Mouse (Mus musculus) thymus, adult 2 months (tissue): ENCODE measurements around the gene Arl15.

Experiments used
- CTCF ChIP-seq: fragments of 200-500 bp; IDR thresholded peaks from 2 replicates; pipeline ENCODE4 v1.5.1; 2012; ENCODE audit warnings: mild to moderate bottlenecking, control low read depth, low read length, moderate library complexity, borderline replicate concordance; ENCODE audit not compliant: control insufficient read depth, poor library complexity, insufficient read depth; ENCODE audit errors: extremely low read depth
- POLR2A ChIP-seq: fragments of 200-500 bp; IDR thresholded peaks from 2 replicates; pipeline ENCODE4 v1.6.1; 2012; ENCODE audit warnings: mild to moderate bottlenecking, low read length, control low read depth, moderate library complexity; ENCODE audit not compliant: control insufficient read depth, poor library complexity, insufficient read depth; ENCODE audit errors: extremely low read depth

DNA sequence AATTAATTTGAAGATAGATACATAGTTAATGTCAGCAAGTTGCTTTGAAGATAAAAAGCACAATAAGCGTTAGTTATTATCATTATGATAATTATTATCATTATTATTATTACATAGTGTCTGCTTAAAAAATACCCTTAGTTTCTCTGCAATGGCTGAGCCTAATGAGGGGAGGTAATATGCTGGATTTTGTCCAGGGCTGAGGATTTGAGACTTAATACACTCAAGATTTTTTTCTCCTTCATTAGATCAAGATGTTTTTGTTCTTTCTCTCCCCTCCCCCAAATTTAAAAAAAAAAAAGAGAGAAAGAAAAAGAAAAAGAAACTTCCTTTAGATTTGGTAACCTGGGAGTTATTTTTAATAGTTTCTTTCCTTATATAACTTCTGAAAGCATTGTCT is 180.6 kb downstream of the Arl15 start:
- TF ChIP-seq CTCF (no peak), POLR2A (no peak)
